Mouse (Mus musculus) heart, embryonic 13.5 days (tissue): ENCODE measurements around the gene Brat1. TPM values are rescaled to one million over a fixed set of nuclear protein-coding genes. Genes with fewer than 3 reads are reported as not detected.

Source experiments
- ATAC-seq: fragments of 200-750 bp; cut with Nextera tagmentation; 2 replicates; pipeline ENCODE4 v1.8.0; 2017; ENCODE audit warnings: moderate TSS enrichment; ENCODE audit not compliant: insufficient number of reproducible peaks, low FRiP score, low TSS enrichment; ENCODE audit errors: extremely low read depth
- H3K27ac ChIP-seq: fragments of 300-500 bp; sonication (generic); replicated peaks from 2 replicates; pipeline ENCODE4 v1.5.1; 2015; ENCODE audit warnings: moderate library complexity, mild to moderate bottlenecking, inconsistent platforms
- H3K27me3 ChIP-seq: fragments of 300-500 bp; sonication (generic); replicated peaks from 2 replicates; pipeline ENCODE4 v1.6.1; 2015; ENCODE audit warnings: mild to moderate bottlenecking, inconsistent platforms
- H3K36me3 ChIP-seq: fragments of 300-500 bp; sonication (generic); 2 replicates; pipeline ENCODE4 v1.6.1; 2015; ENCODE audit warnings: mild to moderate bottlenecking, inconsistent platforms
- H3K4me1 ChIP-seq: fragments of 300-500 bp; sonication (generic); 2 replicates; pipeline ENCODE4 v1.6.1; 2015; ENCODE audit warnings: inconsistent platforms
- H3K4me2 ChIP-seq: fragments of 300-500 bp; sonication (generic); 2 replicates; pipeline ENCODE4 v1.6.1; 2015; ENCODE audit warnings: inconsistent platforms, mild to moderate bottlenecking, moderate library complexity
- H3K4me3 ChIP-seq: fragments of 300-500 bp; sonication (generic); 2 replicates; pipeline ENCODE4 v1.5.1; 2015; ENCODE audit warnings: moderate library complexity, mild to moderate bottlenecking, inconsistent platforms
- H3K9ac ChIP-seq: fragments of 300-500 bp; sonication (generic); 2 replicates; pipeline ENCODE4 v1.6.1; 2015; ENCODE audit warnings: inconsistent platforms, mild to moderate bottlenecking, moderate library complexity
- H3K9me3 ChIP-seq: fragments of 300-500 bp; sonication (generic); 2 replicates; pipeline ENCODE4 v1.6.1; 2016; ENCODE audit warnings: inconsistent platforms
- WGBS: fragments of 180-500 bp; shearing (Covaris S2); methylation state at CpG from one replicate; pipeline ENCODE4 v1.1.7; 2015; ENCODE audit warnings: mixed read lengths; 5-methylcytosine and 5-hydroxymethylcytosine counted together
- polyA plus RNA-seq: library from polyadenylated mRNA; unstranded; fragments of >200 nt; fragmentation: Nextera tagmentation; extraction: Ambion mirVana; gene quantifications from 2 replicates; pipeline ENCODE4 v1.2.1, GENCODE M21; 2015

The Brat1 gene
- polyA plus RNA-seq, 1 experiment from 2014 or later = 13.9 TPM

DNA sequence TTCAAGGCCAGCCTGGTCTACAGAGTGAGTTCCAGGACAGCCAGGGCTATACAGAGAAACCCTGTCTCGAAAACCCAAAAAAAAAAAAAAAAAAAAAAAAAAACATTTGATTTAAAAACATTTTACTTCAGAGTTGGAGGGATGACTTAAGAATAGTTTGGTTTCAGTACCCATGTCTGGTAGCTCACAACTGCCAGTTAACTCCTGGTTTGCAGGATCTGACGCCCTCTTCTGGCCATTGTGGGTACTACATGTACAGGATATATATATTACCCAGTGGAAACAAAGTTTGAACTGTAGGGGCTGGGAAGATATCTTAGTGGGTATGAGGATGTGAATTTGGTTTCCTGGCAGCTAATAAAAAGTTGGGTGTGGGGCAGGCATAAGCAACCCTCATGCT is 46.1 kb downstream of the Brat1 start:
- H3K4me2 ChIP-seq = no peak overlapping the region
- no peak overlapping the region for H3K9ac ChIP-seq
- no peaks in the 10 kb centered on the region for H3K27me3 ChIP-seq
- H3K9me3 ChIP-seq = peaks cover 7% of the 10 kb centered on the region
- ATAC-seq = no peak
- H3K36me3 ChIP-seq = peaks cover 16% of the 10 kb centered on the region
- no peak overlapping the region for H3K4me3 ChIP-seq
- H3K4me1 ChIP-seq = peaks cover 14% of the 10 kb centered on the region
- WGBS = 0% methylated on average over 1 of the region's 2 CpGs
- H3K27ac ChIP-seq = no peak overlapping the region

GRCm38 (mm10) chr5:140752041-140752440 is 47.2 kb downstream of the Brat1 start:
- Histone ChIP-seq H3K9me3 (peaks cover 7% of the 10 kb centered on the region), H3K9ac (no peak overlapping the region), H3K27ac (no peak overlapping the region), H3K4me1 (peaks cover 25% of the 10 kb centered on the region), H3K4me2 (no peak overlapping the region), H3K27me3 (no peaks in the 10 kb centered on the region), H3K4me3 (no peak overlapping the region), H3K36me3 (peaks cover 17% of the 10 kb centered on the region)
- WGBS = 83% methylated on average over 15 of the region's 15 CpGs
- no peak for ATAC-seq

GRCm38 (mm10) chr5:140752639-140753038 is 47.8 kb downstream of the Brat1 start:
- Histone ChIP-seq H3K4me3 (no peak overlapping the region), H3K4me2 (no peak overlapping the region), H3K27ac (no peak overlapping the region), H3K9me3 (peaks cover 7% of the 10 kb centered on the region), H3K9ac (no peak overlapping the region), H3K4me1 (peaks cover 28% of the 10 kb centered on the region), H3K27me3 (no peaks in the 10 kb centered on the region), H3K36me3 (peaks cover 23% of the 10 kb centered on the region)
- 92% methylated on average over 3 of the region's 3 CpGs for WGBS
- ATAC-seq = no peak

- no peak overlapping the region for H3K9ac ChIP-seq
- H3K4me1 ChIP-seq = peaks cover 28% of the 10 kb centered on the region
- no peaks in the 10 kb centered on the region for H3K27me3 ChIP-seq
- WGBS = 73% methylated on average over 5 of the region's 5 CpGs
- no peak overlapping the region for H3K4me2 ChIP-seq
- no peak for ATAC-seq
- H3K9me3 ChIP-seq = peaks cover 7% of the 10 kb centered on the region
- H3K27ac ChIP-seq = no peak overlapping the region
- peaks cover 29% of the 10 kb centered on the region for H3K36me3 ChIP-seq
- H3K4me3 ChIP-seq = no peak overlapping the region
These were observed 48.4 kb downstream of the Brat1 start for GRCm38 (mm10) chr5:140753223-140753622.

DNA sequence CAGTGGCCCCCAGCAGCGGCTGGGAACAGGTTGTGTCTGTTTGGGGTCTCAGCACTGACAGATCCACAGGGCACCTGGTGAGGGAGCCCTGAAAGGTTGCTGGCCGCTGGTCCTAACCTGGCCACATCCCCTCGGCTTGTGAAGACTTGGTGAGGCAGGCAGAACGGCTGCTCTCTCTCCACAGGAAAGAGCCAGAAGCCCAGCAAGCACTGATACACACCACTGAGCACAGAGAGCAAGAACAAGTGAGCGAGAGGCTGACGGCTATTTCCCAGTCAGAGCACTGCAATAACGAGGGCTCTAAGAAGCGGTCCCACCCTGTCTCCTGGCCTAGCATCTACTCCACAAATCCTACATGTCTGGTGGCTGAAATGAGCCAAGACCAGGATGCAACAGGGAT is 54.1 kb downstream of the Brat1 start:
- Histone ChIP-seq H3K4me1 (peaks cover 23% of the 10 kb centered on the region), H3K9ac (no peak overlapping the region), H3K36me3 (peaks cover 71% of the 10 kb centered on the region), H3K27me3 (no peaks in the 10 kb centered on the region), H3K4me3 (no peak overlapping the region), H3K9me3 (peaks cover 2% of the 10 kb centered on the region; the same call in 1 of the 2 replicates), H3K4me2 (no peak overlapping the region), H3K27ac (no peak overlapping the region)
- 85% methylated on average over 8 of the region's 8 CpGs for WGBS
- no peak for ATAC-seq

DNA sequence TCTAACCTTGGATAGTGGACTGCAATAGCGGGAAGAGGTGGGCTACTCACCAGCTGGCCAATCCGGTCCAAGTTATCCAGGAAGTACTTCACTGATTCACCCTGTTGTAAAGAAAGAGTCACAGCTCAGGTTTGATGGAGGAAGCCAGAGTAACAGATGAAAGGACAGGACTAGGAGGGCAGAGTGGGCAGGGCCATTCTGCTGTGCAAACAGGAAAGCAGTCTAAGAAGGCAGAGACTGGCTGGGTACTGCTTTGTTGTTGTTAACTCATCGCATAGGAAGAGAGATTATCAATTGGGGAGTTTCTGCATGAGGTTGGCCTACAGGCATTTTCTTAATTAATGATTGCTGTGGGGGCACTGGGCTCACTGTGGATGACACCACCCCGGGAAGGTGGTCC is 57.7 kb downstream of the Brat1 start:
- peaks cover 37% of the 10 kb centered on the region for H3K4me1 ChIP-seq
- WGBS = 73% methylated on average over 4 of the region's 4 CpGs
- H3K36me3 ChIP-seq = peaks cover 58% of the 10 kb centered on the region
- H3K9ac ChIP-seq = no peak overlapping the region
- H3K9me3 ChIP-seq = no peaks in the 10 kb centered on the region
- no peaks in the 10 kb centered on the region for H3K27me3 ChIP-seq
- H3K27ac ChIP-seq = no peak overlapping the region; the same call in 1 of the 2 replicates
- no peak overlapping the region for H3K4me2 ChIP-seq
- no peak overlapping the region for H3K4me3 ChIP-seq
- ATAC-seq = no peak

- no peak overlapping the region for H3K4me3 ChIP-seq
- peaks cover 61% of the 10 kb centered on the region for H3K4me1 ChIP-seq
- no peak overlapping the region for H3K4me2 ChIP-seq
- 57% methylated on average over 6 of the region's 6 CpGs for WGBS
- H3K27me3 ChIP-seq = no peaks in the 10 kb centered on the region
- H3K27ac ChIP-seq = peak overlapping the region; percentile 82
- 0 out of 2 replicates have a peak overlapping the region, but pooled peaks have one; percentile 4 for H3K9ac ChIP-seq
- no peaks in the 10 kb centered on the region for H3K9me3 ChIP-seq
- ATAC-seq = no peak
- peaks cover 33% of the 10 kb centered on the region for H3K36me3 ChIP-seq
These were observed 60.3 kb downstream of the Brat1 start for GRCm38 (mm10) chr5:140764921-140765613.

- H3K27ac ChIP-seq = peak overlapping the region; percentile 99
- no peak overlapping the region for H3K9ac ChIP-seq
- H3K4me3 ChIP-seq = no peak overlapping the region
- H3K27me3 ChIP-seq = no peaks in the 10 kb centered on the region
- peaks cover 19% of the 10 kb centered on the region for H3K36me3 ChIP-seq
- H3K4me1 ChIP-seq = peaks cover 67% of the 10 kb centered on the region
- WGBS = 78% methylated on average over 4 of the region's 4 CpGs
- H3K4me2 ChIP-seq = no peak overlapping the region
- ATAC-seq = no peak
- H3K9me3 ChIP-seq = no peaks in the 10 kb centered on the region
These were observed 61.8 kb downstream of the Brat1 start for GRCm38 (mm10) chr5:140766566-140766965.

DNA sequence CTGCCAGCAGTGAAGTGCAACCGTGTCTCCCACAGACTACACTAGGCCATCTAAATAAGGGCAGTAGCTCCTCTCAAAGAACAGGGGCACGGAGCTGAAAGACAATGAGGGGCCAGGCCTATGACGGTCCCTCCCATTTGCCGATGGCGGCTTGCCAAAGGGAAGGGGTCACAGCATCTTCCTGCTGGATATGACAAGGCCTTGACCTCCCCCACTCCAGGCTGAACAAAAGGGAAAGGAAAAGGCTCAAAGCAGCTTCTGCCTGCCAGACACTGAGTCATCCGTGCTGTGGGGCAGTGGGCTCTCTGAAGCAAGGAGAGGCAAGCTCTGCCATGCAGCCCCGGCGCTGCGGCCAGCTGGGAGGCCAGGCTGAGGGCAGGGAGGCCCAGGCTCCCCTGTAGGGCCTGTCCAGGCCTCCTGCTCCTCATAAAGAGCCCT is 62.9 kb downstream of the Brat1 start:
- 7% methylated on average over 9 of the region's 9 CpGs for WGBS
- Histone ChIP-seq H3K4me1 (peaks cover 76% of the 10 kb centered on the region), H3K9me3 (no peaks in the 10 kb centered on the region), H3K36me3 (peaks cover 9% of the 10 kb centered on the region; the same call in 1 of the 2 replicates), H3K9ac (peak overlapping the region; percentile 76), H3K27me3 (no peaks in the 10 kb centered on the region), H3K4me2 (peak overlapping the region; percentile 47), H3K4me3 (no peak overlapping the region), H3K27ac (peak overlapping the region; percentile 99)
- ATAC-seq = peak; percentile 56; the same call in 1 of the 2 replicates

DNA sequence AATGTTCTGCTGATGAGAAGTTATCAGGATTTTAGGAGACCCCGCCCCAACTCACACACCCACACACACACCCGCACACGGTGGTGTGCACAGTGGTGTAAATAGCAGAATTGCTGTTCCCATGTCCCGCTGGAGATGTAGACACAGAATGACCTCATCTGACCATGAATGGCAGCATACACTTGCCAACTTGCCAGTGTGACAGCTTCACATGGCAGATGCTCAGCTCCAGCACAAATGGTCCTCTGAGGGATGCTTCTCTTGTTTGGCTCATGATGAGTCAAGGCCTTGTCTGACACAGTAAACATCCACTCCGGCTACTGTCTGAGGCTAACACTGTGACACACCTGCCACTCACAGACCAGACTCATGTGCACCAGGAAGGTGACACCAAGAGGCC is 63.5 kb downstream of the Brat1 start:
- peak overlapping the region; percentile 76 for H3K9ac ChIP-seq
- no peaks in the 10 kb centered on the region for H3K27me3 ChIP-seq
- no peak for ATAC-seq
- no peak overlapping the region for H3K4me3 ChIP-seq
- peaks cover 79% of the 10 kb centered on the region for H3K4me1 ChIP-seq
- WGBS = 49% methylated on average over 5 of the region's 5 CpGs
- H3K36me3 ChIP-seq = peaks cover 5% of the 10 kb centered on the region
- peak overlapping the region; percentile 47; the same call in 1 of the 2 replicates for H3K4me2 ChIP-seq
- H3K27ac ChIP-seq = peak overlapping the region; percentile 99
- no peaks in the 10 kb centered on the region for H3K9me3 ChIP-seq
